Mouse (Mus musculus) embryo, embryonic 10 days (tissue): ENCODE measurements at regions not wholly inside any gene's neighbourhood (a gene's known extent, or its start where the extent isn't known, plus 50 kb on each side); places are given as distances from the start of the nearest gene placed in this dataset.

Experiments
- DNase-seq: peaks from one replicate; pipeline ENCODE4 v3.0.0-alpha.2; 2015; ENCODE audit warnings: low spot score

DNA sequence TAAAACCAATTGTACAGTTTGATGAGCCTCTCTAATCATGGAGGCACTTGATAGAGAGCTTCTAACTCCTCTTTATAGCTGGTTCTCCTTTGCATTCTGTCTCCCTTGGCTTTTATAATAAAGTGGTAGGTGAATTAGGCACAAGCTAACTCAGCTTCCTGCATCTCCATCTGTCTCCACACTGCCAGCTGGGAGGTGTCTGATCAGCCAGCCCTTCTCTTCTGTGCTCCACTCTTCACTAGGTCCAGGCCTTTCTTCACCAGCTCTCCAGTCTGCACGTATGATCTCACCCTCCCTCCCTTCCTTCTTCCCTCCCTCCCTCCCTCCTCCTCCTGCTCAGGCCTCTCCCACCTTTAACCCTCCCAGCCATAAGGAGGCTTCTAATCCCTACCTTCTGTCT, 136.2 kb downstream of the Rchy1 start:
- DNase-seq: no peak

DNA sequence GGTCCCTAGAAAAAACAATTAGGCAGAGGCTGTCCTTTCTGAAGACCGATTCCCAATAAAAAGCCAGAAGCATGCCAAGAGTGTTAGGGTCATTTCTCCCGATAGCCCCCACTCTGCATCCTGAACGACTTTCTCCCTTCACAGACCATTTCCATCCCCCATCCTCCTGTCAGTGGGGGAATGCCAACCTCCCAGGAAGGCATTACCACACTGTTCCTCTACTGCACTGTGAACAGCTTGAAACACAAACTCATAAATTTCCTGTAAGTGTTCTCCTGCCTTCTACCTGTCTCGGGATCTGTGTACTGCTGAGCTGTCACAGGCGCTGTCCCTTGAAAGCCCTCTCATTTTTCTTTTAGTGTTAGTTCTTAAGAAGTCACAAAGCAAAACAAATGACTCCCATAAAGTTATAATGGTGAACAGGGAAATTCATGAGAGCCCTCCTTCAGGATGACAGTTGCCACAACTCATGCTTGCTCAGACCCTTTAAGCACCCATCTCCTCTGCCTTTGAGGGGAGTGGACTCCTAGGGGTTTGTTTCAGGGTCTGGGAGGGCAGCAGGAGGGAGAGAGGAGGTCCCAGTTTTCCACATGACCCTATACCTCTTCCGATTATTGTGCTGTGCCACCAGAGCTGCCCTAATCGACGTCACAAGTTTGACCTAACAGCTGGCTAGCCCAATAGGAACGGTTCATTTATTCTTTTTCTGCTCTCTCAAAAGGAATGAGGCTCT, 139.9 kb downstream of the Rchy1 start:
- no peak for DNase-seq

- DNase-seq: no peak
Observed at GRCm38 (mm10) chr5:91818800-91819199, 144.1 kb downstream of the Rchy1 start.

- no peak for DNase-seq
Observed at GRCm38 (mm10) chr5:91818195-91818594, 144.7 kb downstream of the Rchy1 start.

- no peak for DNase-seq
Observed at GRCm38 (mm10) chr5:91816376-91816950, 146.4 kb downstream of the Rchy1 start.

- no peak for DNase-seq
Observed at GRCm38 (mm10) chr5:91814956-91815355, 147.9 kb downstream of the Rchy1 start.

GRCm38 (mm10) chr5:91814417-91814762, 148.5 kb downstream of the Rchy1 start:
- DNase-seq: no peak

DNA sequence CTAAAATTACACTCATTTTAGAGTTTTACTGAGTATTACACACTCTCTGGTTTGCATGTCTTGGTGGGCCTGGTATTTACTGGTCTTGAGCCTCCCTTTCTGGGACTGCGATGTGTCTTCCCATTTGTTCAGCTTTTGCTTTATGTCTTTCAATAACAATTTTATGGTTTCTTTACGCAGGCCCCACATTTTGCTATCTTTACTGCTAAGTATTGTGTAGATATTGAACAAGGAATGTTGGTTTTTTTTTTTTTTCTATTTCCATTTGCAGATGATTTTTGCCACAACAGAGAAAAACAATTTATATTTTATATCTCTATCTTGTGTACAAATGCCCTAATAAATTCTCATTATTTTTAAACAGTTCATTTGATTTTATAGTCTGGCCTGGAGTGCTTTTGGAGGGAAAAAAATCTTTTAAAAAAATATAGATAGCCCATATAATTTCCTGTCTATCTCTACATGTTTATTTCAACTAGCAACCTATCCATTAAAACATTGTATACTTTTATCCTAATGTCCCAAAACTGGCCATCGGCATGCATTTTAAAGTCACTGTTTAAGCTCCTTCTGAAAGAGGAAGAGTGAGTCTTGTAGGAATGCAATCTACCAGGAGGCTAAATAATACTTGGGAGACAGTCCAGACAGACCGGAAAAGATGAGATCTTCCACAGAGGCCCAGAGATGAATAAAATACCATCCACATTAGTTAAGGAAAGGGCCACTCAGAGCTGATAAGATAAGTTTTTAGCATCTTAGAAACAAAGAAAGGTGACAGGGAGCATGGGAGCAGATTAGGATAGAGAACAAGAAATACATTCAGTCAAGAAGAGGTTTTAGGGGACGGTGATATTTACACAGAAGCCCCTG, 149.1 kb downstream of the Rchy1 start:
- DNase-seq: no peak

DNA sequence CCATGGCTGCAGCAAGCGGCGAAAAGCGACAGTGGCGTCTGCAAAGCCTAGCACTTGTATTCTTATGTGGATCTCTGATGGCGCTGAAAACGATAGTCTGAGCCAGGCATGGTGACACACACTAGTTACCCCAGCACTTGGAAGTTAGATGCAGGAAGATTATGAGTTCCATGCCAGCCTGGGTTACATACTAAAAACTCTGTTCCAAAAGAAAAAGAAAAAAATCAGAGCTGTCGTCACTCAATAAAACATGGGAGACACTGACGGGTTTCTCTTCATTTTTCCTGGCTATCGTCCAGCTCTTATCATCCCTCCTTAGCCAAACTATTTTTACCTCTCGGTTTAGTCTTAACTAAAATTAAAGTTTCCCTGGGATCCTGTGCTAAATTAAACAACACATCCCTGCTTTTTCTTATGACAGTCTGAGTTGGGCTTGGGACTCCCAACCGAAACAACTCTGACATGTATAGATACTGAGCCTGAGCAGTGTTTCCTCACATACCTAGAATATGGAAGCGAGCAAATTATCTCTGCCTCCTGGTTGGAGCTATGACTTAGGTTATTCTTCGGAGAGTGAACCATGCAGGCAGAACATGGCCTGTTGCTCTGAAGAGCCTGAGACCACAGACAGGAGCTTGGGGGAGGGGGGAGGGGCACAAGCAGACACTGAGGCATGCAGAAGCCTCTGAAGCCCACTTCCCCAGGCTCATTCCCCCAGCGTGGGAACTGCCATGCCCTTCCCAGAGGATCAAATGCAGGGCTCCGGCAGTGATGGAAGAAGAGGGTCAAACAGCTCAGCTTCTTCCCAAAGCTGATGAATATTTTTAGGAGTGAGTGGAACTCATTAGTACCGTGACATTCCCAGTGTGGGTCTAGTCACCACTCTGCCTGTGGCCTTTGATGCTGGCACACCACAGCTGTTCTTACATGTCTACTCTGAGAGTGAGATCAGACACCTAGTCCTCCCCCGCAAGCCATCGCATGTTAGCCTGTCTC, 155.5 kb downstream of the Rchy1 start:
- peak; percentile 29 for DNase-seq

DNA sequence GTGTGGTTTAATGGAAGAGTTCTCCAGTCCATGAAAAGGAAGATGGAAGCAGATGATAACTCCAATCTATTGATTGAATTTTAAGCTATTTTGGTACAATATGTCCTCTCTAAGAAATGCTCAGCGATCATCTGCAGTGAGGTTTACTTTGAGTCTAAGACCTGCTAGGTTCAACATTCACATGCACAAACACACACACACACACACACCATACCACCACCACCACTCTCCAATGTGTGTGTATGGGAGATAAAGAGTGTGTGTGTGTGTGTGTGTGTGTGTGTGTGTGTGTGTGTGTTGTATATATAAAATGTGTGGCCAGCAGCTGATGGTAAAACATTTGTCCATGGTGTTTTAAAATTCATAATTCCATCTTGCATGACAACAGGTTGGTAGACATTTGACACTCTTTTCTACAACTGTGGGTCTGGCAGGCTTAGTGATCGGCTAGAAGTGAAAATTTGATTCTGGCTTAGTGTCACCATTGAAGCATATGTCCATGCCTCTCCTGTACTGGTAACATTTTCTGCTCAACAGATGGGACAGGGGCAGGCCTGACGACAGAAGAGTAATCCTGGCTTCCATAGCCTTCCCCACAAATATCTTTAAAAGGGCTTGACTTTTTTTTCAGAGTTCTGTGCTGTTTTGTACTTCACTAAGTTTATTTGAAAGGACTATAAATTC, 161.4 kb downstream of the Rchy1 start:
- DNase-seq: no peak

GRCm38 (mm10) chr5:91797362-91797761, 165.5 kb downstream of the Rchy1 start:
- no peak for DNase-seq

- DNase-seq: peak; percentile 49
Observed at GRCm38 (mm10) chr5:91792732-91793131, 170.1 kb downstream of the Rchy1 start.

GRCm38 (mm10) chr5:91790412-91790811, 172.5 kb downstream of the Rchy1 start:
- no peak for DNase-seq

- no peak for DNase-seq
Observed at GRCm38 (mm10) chr5:91783966-91784365, 178.9 kb downstream of the Rchy1 start.

- DNase-seq: no peak
Observed at GRCm38 (mm10) chr5:91776971-91777370, 185.9 kb downstream of the Rchy1 start.

GRCm38 (mm10) chr5:91774065-91774464, 188.8 kb downstream of the Rchy1 start:
- no peak for DNase-seq

DNA sequence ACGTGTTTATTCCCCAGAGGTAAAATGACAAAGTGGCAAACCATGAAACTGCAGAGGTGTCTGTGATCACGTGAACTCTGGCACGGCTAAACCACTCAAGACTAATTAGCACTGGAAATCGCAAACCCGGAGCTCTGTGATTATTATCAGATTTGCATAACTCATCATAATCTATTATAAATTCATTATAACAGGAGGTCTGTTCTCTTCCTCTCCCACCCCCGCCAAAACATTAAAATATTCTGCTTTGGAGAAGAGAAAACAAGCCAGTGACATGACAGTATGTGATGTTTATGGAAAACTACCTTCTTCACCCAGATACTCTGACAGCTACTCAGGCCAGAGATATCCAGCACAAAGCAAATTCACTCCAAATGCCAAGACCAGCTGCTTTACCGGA, 195.0 kb downstream of the Rchy1 start:
- DNase-seq: no peak

DNA sequence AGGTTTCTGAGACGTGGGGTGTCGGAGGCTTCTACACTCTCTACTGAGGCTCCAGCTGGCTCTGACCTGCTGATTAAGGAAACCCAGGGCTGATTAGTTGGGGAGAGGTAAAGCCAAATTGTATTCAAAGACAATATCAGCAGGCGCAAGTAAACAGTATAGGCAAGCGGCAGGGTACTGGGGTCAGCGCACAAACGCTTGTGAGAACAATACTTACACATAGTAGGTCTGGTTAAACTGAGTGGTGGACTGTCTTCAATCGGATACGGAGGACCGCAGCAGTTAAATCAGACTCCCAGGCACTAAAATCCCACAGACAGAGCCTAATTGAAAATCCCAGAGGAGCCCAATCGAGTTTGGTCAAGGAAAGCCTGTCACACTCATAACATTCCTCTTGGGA, 195.8 kb downstream of the Rchy1 start:
- DNase-seq: no peak

- peak; percentile 30 for DNase-seq
Observed at GRCm38 (mm10) chr5:91764621-91765020, 198.2 kb downstream of the Rchy1 start.

GRCm38 (mm10) chr5:91762589-91762988, 200.3 kb downstream of the Rchy1 start:
- no peak for DNase-seq

DNA sequence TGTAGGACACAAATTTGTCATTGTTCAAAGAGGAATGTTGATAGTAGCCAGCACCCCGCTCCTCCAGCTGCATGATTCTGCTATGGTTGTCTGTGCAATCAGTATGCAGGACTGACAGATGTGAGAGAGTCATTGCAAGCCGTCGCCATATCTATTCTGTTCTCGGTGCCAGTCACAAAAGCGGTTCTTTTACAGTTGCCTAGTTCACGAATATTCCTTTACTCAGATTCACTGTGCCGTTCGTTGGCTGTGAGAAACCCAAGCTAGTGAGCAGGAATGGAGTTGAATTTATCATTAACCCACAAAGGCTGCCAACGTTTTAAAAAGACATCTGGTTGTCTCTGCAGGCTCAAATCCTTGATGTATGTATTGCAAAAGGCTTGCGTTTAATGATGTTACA, 206.9 kb downstream of the Rchy1 start:
- no peak for DNase-seq
